Mouse (Mus musculus) ES-E14 (cell line): ENCODE data around the gene Far2. TPM values are rescaled to one million over a fixed set of nuclear protein-coding genes. Genes with fewer than 3 reads are reported as not detected.

Source experiments
- DNase-seq: peaks from one replicate; pipeline ENCODE4 v3.0.0-alpha.2; 2013; ENCODE audit warnings: low read depth, low spot score
- H3K27ac ChIP-seq: 2 replicates; pipeline ENCODE4 v1.5.1; 2012; ENCODE audit warnings: low read depth, mild to moderate bottlenecking, low read length, moderate library complexity, mixed read lengths; ENCODE audit not compliant: poor library complexity, insufficient read depth, severe bottlenecking
- H3K36me3 ChIP-seq: 2 replicates; pipeline ENCODE4 v1.6.1; 2012; ENCODE audit warnings: mild to moderate bottlenecking, low read length, moderate library complexity, mixed read lengths; ENCODE audit not compliant: control insufficient read depth, poor library complexity, insufficient read depth, severe bottlenecking
- H3K4me1 ChIP-seq, 2 experiments: fragments of 150-350 bp in 1 of 2; sonication (generic) in 1 of 2; 2 replicates each; pipeline ENCODE4 v1.6.1; 2012; ENCODE audit warnings: low read length in 2 of 2, mild to moderate bottlenecking in 1 of 2, mixed read lengths in 1 of 2; ENCODE audit not compliant: control insufficient read depth in 2 of 2, insufficient read depth in 2 of 2, poor library complexity in 1 of 2
- H3K4me3 ChIP-seq, 2 experiments: fragments of 150-350 bp in 1 of 2; sonication (generic) in 1 of 2; 2 replicates each; pipeline ENCODE4 v1.5.1; 2012; ENCODE audit warnings: low read length in 2 of 2, low read depth in 1 of 2, mild to moderate bottlenecking in 1 of 2, mixed read lengths in 1 of 2; ENCODE audit not compliant: insufficient read depth in 1 of 2, poor library complexity in 1 of 2, severe bottlenecking in 1 of 2
- H3K9ac ChIP-seq: 2 replicates; pipeline ENCODE4 v1.6.1; 2012; ENCODE audit warnings: low read depth, mild to moderate bottlenecking, low read length, mixed read lengths; ENCODE audit not compliant: poor library complexity, insufficient read depth, severe bottlenecking
- H3K9me3 ChIP-seq: fragments of 150-350 bp; sonication (generic); 2 replicates; pipeline ENCODE4 v1.6.1; 2012; ENCODE audit warnings: low read depth, mild to moderate bottlenecking, low read length; ENCODE audit not compliant: control insufficient read depth, insufficient read depth
- CHD2 ChIP-seq: IDR thresholded peaks from 2 replicates; pipeline ENCODE4 v1.6.1; 2014; ENCODE audit warnings: mild to moderate bottlenecking, low read depth, low read length, inconsistent platforms
- HCFC1 ChIP-seq: IDR thresholded peaks from 2 replicates; pipeline ENCODE4 v1.6.1; 2012; ENCODE audit warnings: low read length, inconsistent platforms, borderline replicate concordance; ENCODE audit not compliant: insufficient read depth
- MAFK ChIP-seq: IDR thresholded peaks from 2 replicates; pipeline ENCODE4 v1.6.1; 2014; ENCODE audit warnings: mild to moderate bottlenecking, low read depth, low read length, inconsistent platforms; ENCODE audit not compliant: insufficient read depth
- ZC3H11A ChIP-seq: IDR thresholded peaks from 2 replicates; pipeline ENCODE4 v1.6.1; 2012; ENCODE audit warnings: low read depth, mild to moderate bottlenecking, inconsistent platforms, low read length, borderline replicate concordance
- ZNF384 ChIP-seq: IDR thresholded peaks from 2 replicates; pipeline ENCODE4 v1.6.1; 2012; ENCODE audit warnings: low read depth, low read length, inconsistent platforms
- in situ Hi-C, 2 experiments: fragments of 600-800 bp; cut with MboI; formaldehyde crosslinking; loops; one replicate each; pipeline ENCODE4 v1.15.1; 2025; ENCODE audit warnings: low sequenced_read_pairs in 2 of 2, inconsistent platforms in 1 of 2; ENCODE audit not compliant: unreplicated experiment in 2 of 2
- total RNA-seq: library from RNA; depleted of rRNA; stranded (reverse); fragments of 300-350 nt; gene quantifications from 2 replicates; pipeline ENCODE4 v1.2.3, GENCODE M21; 2012

Far2 gene
- total RNA-seq, 1 experiment: 1.5 TPM

GRCm38 (mm10) chr6:148132314-148132713 is 85.3 kb downstream of the Far2 start:
- Histone ChIP-seq H3K27ac (no peak overlapping the region), H3K36me3 (no peaks in the 10 kb centered on the region), H3K4me1 (no peaks in the 10 kb centered on the region), H3K4me3 (no peak overlapping the region), H3K9me3 (no peaks in the 10 kb centered on the region), H3K9ac (no peak overlapping the region)
- in situ Hi-C loops: no loop called here
- DNase-seq: no peak
- TF ChIP-seq ZC3H11A (no peak), MAFK (no peak), CHD2 (no peak), HCFC1 (no peak), ZNF384 (no peak)

GRCm38 (mm10) chr6:148133536-148133935 is 86.5 kb downstream of the Far2 start:
- no peak for DNase-seq
- in situ Hi-C loops: no loop called here
- no peaks in the 10 kb centered on the region for H3K36me3 ChIP-seq
- TF ChIP-seq CHD2 (no peak), MAFK (no peak), HCFC1 (no peak), ZNF384 (no peak), ZC3H11A (no peak)
- no peak overlapping the region for H3K9ac ChIP-seq
- no peak overlapping the region for H3K27ac ChIP-seq
- no peak overlapping the region for H3K4me3 ChIP-seq
- H3K4me1 ChIP-seq: no peaks in the 10 kb centered on the region
- no peaks in the 10 kb centered on the region for H3K9me3 ChIP-seq

DNA sequence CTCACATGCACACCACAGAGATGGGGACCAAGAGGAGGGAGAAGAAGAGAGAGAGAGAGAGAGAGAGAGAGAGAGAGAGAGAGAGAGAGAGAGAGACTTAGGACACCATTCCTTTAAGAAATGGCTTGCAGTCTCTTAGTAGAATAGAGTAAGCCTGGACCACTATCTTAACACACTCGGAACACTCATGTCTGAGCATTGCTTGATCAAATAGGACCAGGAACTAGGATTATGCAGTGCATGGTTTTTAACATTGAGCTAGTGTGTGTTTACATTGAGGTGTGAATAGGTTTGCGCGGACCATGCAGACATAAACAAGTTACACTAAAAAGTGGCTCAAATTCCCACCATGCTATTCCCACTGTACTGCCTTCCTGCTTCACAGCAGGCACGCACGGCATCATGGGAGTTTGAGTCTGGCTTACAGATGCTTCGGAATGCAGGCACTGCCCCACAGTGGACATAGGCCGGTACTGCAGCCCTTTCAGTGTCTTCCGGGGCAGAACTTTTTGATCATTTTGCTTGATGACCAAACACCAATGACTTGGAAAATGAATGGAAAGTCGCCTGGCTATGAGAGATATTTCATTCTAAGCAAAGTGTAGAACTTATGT is 88.8 kb downstream of the Far2 start:
- in situ Hi-C loops: no loop called here
- TF ChIP-seq MAFK (no peak), CHD2 (no peak), ZNF384 (no peak), HCFC1 (peak; percentile 62; the same call in 1 of the 2 replicates), ZC3H11A (peak; percentile 88)
- H3K4me3 ChIP-seq: no peak overlapping the region
- H3K9me3 ChIP-seq: no peaks in the 10 kb centered on the region
- H3K36me3 ChIP-seq: no peaks in the 10 kb centered on the region
- peak; percentile 78 for DNase-seq
- no peak overlapping the region for H3K27ac ChIP-seq
- no peaks in the 10 kb centered on the region for H3K4me1 ChIP-seq
- no peak overlapping the region for H3K9ac ChIP-seq

DNA sequence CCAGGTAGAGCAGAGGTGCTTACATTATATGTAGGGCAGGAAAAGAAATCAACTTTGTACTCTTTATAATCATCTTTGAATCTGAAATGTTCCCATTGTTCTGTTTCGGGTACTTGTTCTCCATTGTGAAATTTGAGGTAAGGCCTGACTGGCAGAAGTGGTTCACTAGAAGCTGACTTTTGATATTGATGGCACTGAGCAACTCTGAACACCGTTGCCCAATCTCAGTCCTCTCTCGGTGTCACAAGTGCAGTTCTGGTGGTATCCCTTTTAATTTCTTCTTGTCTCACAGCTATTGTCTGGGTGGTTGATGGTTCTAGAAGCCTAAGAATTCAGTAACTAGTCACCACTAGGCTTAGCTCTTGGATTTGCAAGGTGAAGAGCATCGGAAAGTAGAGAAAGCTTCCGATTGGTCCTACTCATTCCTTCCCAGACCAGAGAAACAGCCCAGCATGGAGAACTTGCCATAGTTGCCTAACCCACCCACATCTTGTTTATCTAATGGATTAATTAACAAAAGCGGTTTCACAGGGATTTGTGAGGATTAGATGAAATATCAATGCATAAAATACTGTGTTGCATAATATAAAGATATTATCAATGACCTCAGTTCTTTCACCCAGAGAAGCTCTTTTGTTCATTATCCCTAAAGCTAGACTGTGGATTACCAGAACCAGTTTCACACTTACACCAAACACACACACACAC is 92.4 kb downstream of the Far2 start:
- TF ChIP-seq ZNF384: no peak
- TF ChIP-seq CHD2: no peak
- TF ChIP-seq MAFK: no peak
- TF ChIP-seq HCFC1: no peak
- no peak for TF ChIP-seq ZC3H11A
- no peak for DNase-seq
- Histone ChIP-seq H3K9ac (no peak overlapping the region), H3K4me1 (no peaks in the 10 kb centered on the region), H3K9me3 (no peaks in the 10 kb centered on the region), H3K4me3 (no peak overlapping the region), H3K27ac (no peak overlapping the region), H3K36me3 (no peaks in the 10 kb centered on the region)
- in situ Hi-C loops: no loop called here
